Mouse (Mus musculus): Measurements from ENCODE around the gene Gtf2ird1.

Gtf2ird1 gene

DNA sequence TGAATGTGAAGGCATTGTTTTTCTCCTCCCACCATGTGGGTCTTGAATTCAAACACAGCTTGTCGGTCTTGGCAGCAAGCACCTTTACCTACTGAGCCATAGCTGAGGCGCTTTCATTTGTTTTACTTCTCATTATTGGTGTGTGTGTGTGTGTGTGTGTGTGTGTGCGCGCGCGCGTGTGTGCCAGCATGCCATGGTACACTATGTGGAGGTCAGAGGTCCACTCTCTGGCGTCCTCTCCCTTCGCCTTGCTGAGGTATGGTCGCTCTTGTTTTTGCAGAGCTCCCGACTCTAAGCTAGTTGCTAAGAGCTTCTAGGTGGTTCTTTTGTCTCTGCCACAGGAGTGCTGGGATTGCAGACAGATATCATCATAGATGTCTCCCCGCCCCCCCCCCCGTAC lies 134.2 kb downstream of the Gtf2ird1 start:
- in situ Hi-C loops (cut with MboI; ENCODE audit: unreplicated experiment in 2 of 2), result no loop called here

DNA sequence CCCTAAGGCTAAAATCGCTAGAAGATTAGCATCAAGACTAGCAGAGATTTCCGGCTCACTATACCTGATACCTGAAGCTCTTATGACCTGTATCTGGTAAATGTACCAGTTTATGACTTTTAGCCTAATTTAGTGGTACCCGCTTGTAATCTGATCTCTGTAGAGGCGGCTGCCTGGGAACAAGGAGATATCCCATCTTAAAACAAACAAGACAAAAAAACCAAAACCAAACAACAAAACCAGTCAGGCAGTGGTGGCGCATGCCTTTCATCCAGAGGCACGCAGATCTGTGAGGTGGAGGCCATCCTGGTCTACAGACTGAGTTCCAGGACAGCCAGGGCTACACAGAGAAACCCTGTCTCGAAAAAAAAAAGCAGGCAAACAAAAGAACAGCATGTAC lies 134.8 kb downstream of the Gtf2ird1 start:
- in situ Hi-C loops (cut with MboI; ENCODE audit: unreplicated experiment in 2 of 2), result no loop called here

DNA sequence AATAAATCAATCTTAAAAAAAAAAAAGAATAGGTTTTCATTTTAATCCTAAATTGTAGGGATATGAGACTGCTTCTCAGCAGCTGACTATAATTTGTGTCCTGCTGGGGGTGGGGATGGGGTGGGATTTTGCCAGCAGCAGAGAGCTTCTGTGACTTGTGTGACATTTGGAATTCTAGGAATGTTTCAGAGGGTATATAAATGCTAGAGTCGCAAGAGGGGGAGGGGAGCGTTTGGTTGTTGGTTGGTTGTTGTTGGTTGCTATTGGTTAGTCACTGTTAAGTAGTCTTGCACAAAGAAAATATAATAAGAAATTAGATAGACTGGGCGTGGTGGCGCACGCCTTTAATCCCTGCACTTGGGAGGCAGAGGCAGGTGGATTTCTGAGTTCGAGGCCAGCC lies 137.6 kb downstream of the Gtf2ird1 start:
- in situ Hi-C loops (cut with MboI; ENCODE audit: unreplicated experiment in 2 of 2), result no loop called here

DNA sequence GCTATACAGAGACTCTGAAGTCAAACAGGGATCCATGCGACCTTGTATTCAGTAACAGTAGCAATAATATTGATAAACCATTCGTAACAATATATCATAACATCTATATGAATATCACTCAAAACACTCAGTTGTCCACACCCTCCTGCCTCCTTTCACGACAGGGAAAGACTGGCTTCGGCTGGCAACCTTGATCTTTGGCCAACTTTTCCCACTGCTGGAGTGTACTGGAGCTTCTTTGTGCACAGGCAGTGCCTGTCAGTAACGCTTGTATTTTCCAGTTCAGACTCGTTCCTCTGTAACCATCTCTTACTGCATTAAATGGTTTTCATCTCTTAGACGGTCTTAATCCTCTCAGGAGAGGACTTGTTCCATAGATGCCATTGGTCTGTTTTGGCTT lies 139.8 kb downstream of the Gtf2ird1 start:
- in situ Hi-C loops (cut with MboI; ENCODE audit: unreplicated experiment in 2 of 2), result no loop called here

DNA sequence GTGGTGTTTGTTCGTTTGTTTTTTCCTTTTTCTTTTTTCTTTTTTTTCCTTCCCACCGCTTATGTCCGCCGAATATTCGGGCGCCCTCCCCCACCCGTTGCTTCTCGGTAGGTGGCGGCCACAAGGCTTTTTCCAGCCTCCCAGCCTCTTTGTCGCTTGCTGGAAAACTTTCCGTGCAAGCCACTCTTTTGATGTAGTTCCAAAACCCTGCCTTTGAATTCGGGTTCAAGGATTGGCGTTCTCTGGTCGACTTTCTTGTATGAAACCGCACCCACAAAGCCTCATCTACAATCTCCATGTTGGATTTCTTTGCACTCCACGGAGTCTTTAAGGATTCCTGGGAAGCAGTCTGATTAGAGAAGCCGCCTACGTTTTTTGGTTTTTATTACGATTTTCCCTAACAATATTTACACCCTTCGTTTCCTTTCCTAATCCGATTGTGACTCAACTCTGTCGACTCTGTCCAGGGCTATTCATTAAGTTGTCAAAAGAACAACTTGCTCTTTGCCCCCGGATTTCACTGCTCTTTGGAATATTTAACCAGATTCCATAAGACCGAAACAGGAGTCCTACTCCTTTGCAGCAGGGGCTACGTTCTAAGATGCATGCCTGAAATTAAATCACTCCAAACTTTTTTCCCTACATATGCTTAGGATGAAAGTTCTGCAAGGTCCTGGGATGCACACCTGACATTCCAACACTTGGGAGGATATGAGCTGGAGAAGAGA lies 140.7 kb downstream of the Gtf2ird1 start:
- in situ Hi-C loops (cut with MboI; ENCODE audit: unreplicated experiment in 2 of 2), result no loop called here

DNA sequence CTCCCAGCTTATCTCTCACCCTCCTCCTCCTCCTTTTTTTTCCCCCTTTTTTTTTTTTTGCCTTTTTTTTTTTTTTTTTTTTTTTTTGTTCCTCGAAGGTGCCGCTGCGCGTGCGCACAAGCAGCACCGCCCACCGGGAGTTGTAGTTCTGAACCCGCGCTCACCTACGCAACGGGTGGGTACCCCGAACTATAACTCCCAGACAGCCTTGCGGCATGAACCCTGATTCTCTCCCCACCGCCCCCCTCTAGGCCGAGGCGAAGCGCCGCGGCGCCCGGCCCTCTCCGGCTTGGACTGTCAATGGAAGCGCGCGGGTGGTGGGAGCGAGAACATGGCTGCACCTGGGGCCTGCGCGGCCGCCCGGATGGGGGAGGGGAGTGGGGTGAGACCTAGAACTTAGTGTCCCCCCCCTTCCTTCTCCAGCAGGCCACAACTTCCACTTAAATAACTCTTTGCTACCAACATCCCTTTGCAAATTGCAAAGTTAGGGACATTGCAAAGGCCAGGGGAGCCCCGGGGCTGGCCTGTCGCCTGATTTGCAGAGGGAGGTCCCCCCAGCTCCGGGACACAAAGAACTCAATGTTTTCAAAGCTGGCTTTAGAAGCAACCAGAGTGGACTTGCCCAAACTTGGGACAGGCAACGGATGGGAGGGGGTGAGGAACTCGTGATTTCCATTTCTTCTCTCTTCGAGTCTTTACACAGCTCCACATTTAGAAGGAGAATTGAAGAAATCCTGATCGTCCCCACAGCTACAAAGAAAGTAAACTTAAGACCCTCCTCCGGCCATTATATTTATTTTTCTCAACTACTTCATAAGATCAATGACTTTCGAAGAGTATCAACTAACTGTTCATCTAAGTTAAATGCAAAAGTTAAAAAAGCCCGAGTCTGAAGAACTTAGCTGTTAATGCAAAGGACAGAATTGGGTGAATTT lies 141.6 kb downstream of the Gtf2ird1 start, which contains the start of gene Gtf2i:
Gtf2i (minus strand) TSS at position 73 of the 935 bp plus-strand sequence.
- in situ Hi-C loops (cut with MboI; ENCODE audit: unreplicated experiment in 2 of 2), result no loop called here

DNA sequence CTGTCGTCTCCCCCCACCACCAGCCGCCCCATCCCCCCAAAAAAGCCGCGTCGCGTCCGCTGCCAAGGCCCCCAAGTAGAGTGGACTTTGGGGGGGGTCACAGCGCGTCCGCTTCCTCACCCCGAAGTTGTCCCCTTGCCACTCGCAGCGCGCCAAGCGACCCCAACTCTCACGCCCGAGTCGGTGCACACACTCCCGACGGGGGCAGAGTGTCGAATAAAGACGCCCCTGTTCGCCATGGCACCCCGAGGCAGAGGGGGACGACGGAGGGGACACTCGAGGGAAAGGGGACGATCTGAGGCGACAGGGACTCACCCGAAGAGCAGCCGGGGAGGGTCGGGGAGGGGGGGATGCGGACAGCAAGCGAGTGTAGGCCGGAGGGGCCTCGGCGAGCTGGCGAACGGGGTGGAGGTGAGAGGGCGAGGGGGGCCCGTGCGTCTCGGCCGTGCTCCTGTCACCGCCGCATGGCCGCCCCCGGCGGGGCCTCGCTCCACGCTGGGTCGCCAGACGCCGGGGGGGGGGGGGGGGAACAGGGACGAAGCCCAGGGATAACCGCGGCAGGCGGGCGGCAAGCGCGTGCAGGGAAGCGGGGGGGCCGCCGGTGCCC lies 142.3 kb downstream of the Gtf2ird1 start:
- in situ Hi-C loops (cut with MboI; ENCODE audit: unreplicated experiment in 2 of 2), result no loop called here

DNA sequence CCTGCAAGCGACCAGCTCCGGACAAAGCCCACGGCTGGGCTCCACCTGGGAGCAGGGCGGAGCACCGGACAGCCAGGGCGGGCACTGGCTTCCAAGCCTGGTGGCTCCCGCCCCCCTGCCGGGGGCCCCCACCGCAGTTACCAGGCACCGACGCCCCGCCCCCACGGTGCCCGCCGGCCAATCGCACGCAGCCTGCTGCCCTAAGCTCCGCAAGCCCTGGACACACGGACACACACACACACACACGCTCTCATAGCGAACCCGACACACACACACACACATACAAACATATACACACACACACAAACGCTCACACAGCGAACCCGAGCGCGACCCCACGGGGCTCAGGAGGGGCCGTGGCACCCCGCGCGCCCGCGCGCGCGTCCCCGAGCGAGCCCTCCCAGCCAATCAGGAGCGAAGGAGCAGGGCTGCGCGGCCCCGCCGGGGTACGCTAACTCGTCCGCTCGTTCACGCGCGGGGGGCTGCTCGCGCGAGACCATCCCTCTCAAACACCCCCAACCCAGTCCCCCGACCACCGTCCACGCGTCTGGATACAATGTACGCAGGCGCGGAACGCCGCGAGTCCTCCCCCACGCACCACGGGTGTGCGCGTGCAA lies 143.0 kb downstream of the Gtf2ird1 start:
- in situ Hi-C loops (cut with MboI; ENCODE audit: unreplicated experiment in 2 of 2), result no loop called here

DNA sequence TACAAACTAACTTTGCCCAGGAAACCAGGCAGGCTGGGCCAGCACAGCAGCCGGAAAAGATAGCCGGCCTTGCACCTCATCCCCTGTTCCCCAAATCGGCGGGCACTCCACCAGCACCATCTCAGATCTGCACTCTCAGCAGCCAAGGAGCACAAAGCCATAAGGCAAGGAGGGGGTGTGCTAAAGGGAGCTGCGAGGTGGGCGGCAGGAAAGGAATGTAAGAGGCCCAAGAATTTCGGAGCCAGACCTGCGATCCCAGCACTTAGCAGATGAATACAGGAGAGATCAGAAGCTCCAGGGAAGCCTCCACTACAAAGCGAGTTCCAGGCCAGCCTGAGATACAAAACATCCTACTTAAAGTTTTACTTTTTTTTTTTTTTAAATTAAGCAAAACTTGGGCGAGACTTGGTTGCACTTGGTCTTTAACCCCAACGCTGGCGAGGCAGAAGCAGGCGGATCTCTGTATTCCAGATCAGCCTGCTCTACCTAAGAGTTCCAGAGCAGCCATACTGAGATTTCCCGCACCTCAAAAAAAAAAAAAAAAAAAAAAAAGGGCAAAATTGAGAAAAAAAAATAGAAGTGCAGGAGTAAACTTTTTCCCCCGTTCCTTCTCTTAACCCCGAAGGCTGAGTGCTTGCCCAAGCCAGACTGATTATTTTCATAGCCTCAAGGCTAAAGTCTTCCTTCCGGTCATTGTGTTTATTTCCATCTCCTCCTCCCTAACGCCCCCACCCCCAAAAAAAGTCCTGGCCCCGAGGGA lies 143.6 kb downstream of the Gtf2ird1 start:
- in situ Hi-C loops (cut with MboI; ENCODE audit: unreplicated experiment in 2 of 2), result no loop called here

DNA sequence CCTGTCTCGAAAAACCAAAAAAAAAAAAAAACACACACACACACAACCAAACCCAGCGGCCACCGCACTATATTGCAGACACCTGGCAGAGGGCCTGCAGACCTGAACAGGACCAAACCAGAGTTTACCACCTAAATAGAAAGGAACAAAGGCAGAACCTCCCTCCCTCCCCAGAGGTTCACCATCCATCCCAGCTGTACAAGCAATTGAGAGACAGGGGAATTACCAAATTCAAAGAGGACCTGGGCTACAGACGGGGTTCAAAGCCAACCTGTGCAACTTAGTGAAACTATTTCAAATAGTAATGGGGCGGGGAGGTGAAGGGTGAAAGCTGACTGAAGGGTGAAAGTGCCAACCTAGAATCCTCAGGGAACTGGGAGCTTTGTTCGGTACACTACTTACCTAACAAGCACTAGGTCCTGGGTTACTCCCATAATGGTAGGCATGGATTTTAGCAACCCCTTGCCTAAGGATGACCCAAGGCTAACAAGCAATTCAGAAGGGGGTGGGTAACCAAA lies 144.6 kb downstream of the Gtf2ird1 start:
- in situ Hi-C loops (cut with MboI; ENCODE audit: unreplicated experiment in 2 of 2), result no loop called here

DNA sequence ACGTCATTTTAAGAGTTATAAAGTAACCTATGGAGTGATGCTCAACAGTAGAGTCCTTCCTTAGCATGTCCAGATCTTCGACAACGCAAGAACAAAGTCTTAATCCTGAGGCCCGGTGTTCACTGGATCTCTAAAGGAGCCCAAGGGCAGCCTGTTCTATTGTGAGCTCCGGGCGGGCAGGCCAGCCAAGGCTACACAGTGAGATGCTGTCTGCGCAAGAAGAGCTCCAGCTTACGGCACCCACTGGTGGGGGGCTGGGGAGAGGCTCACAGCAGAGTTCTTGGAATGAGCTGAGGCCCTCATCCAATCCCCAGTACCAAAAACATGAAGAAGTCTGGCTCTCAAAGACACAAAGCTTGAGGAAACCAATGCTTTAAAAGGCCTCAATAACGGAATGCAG lies 146.3 kb downstream of the Gtf2ird1 start:
- in situ Hi-C loops (cut with MboI; ENCODE audit: unreplicated experiment in 2 of 2), result no loop called here

DNA sequence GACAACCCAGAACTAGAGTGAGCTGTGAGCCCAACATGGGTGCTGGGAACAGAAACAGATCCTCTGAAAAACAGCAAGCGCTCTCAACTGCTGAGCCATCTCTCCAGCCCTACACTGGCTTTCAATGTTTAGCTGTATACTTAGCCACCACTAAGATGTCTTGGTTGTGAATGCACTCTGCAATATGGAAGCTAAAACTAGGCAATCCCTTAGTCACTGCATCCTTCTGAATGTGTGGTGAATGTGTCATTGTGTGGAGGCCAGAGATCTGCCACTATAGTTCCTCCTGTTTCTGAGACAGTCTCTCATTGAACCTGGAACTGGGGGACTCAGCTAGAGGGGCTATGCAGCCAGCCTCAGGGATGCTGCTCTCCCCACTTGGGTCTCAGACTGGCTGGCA lies 147.2 kb downstream of the Gtf2ird1 start:
- in situ Hi-C loops (cut with MboI; ENCODE audit: unreplicated experiment in 2 of 2), result no loop called here

Data from v-Abl transformed pro-B cells (cell line).